Mouse (Mus musculus): ENCODE measurements around the gene Tmem132a. TPM values are rescaled to one million over a fixed set of nuclear protein-coding genes. Genes with fewer than 3 reads are reported as not detected.

Gene Tmem132a
- 100 to 1,000 TPM; 272 to 282 TPM for total RNA-seq (2021)

DNA sequence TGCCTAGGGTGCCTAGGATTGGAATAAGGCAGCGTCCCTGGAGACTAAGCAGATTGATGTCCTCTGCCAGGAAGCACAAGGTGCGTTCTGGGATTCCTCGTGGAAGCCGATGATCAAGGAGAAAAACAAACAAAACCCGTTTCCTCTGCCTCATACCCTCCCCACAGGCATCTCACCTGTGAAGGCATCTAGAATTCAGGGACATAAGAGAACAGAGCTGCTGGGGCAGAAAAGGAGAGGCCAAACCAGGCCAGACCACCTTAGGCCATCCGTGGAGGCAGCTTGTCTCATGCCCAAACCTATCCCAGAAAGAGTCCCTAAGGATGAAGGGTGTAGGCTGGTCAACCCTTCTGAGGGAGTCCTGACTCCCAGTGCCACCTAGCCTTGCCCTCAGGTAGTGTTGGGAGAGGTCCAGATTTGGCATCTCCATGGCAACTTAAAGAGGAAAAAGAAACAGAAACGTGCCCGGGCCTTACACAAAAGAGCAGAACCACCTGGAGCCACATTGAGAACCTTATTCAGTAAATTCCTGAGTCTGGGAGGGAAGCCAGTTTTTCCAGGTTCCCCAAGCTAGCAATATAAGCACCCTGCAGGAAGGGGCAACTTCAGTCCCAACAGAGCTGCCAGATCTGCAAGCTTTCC, at the start of gene Tmem132a:
Gene Tmem132a, minus strand, starts transcription at position 55 of the 642 bp plus-strand sequence.
- intact Hi-C loops (cut with DNase I): loop anchor here (5.0 kb wide), 1 partner anchor 158 kb away; no protein-coding TSS in a partner anchor
- DNase-seq (ENCODE audit: extremely low spot score in 1 of 2, low spot score in 2 of 2): no peak

DNA sequence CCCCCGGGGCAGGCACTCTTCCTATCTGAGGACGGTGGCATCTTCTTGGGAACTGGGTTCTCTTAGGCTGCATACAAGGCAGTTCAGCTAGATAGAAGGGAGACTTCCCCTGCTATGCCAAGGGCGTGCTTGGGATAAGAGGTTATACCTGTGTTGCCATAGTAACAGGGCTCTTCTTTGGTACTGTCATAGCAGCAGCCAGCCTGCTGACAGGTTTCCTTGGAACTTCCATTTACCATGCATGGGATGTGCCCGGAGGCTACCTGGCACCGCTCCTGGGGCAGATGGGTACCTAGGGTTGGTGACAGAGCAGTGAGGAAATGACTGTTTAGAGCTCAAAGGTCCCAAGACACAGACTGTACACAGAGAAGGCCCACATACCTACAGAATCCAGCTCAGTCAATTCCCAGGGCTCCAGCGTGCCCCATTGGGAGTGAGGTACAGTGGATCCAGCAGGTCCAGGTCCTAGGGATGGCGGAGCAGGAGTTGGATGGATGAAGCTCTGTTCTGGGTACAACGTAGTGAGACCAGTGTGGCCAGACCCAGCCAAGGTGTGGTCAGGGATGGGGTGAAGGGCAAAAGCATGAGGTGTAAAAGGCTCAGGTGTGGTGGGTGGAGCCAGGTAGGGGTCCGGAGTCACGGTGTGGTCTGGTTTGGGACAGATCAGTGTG, 48.7 kb upstream of the Tmem132a start:
- intact Hi-C loops (cut with DNase I): no loop called here
- no peak for DNase-seq (ENCODE audit: extremely low spot score in 1 of 2, low spot score in 2 of 2)

DNA sequence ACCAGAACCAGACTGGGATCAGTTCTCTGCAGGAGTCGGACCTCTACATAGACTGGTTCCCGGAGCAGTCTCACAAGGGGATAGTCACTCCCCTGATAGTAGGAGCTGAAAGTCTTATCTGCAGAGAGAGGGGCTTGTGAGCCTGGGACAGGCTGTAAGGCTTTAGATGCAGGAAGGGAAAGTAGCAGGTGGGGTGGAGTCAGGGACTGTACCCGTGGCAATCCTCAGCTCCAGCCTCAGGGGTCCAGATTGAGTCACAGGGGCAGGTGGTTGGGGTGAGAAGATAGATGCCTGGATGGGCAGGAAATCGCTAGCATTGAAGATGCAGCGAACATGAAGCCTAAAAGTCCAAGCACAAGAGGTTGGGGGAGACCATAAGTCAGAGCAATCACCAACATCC, 46.8 kb upstream of the Tmem132a start:
- no peak for DNase-seq (ENCODE audit: extremely low spot score in 1 of 2, low spot score in 2 of 2)
- intact Hi-C loops (cut with DNase I): no loop called here

DNA sequence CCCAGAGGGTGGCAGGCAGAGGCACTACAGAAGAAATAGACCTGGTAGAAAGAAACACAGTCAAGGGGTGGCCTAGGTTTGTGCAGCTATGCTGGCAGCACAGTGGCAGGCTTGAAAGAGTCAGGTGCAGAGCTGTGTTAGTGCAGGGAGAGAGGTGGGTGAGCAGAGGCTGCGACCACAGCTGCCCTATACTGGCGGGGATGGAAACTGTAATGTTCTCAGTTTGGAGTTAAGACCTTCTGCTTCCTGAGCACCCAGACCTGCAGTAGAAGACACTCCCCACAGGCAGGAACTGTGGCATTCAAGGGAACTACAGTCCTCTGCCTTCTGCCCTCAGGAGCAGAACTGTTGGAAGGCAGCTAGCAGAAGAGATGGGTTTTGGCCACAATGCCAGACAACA, 45.1 kb upstream of the Tmem132a start:
- intact Hi-C loops (cut with DNase I): no loop called here
- DNase-seq (ENCODE audit: extremely low spot score in 1 of 2, low spot score in 2 of 2): no peak

DNA sequence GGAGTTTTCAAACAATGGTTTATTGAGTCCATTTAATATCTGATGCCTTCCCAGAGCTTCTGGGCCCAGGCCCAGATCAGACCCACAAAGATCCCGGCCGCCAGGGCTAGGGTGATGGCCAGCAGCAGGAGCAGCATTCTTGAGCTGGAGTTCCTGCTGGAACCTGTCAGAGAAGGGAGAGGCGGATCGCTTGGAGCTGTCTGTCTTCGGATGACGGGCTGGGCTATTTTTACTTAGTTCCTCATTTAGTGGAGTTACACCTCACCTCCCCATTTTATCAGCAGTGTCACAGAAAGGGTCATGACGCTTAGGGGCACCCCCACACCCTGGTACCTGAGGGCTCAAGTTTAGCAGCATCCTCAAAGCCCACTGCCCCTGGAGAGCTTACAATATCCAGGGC, 44.6 kb upstream of the Tmem132a start:
- intact Hi-C loops (cut with DNase I): no loop called here
- no peak for DNase-seq (ENCODE audit: extremely low spot score in 1 of 2, low spot score in 2 of 2)

DNA sequence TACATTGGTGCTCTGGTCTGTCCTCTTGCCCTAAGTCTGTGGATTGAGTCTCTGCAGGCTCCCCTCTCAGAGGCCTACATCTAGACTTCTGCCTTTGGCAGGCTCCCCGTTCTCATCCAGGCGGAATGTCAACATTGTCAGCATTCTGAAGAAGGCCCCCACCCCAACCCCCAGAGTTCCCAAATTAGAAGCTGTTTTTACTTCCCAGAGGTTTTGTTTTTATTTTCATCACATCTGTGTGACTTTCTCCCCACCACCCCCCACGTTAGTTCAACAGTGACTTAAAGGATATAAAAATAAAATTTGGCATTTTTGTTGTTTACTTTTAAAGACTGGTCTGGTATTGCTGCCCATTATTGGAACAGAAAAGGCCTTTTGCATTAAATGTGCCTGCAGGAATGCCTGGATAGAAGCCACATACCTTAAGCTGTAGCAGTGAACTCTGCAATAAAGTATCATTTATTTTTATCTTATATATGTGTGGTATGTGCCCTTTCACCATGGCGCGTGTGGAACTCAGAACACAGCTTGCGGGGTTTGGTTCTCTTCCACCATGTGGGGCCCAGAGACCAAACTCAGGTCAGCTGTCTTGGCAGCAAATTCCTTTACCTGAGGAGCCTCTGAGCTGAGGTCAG, 39.5 kb upstream of the Tmem132a start:
- intact Hi-C loops (cut with DNase I): no loop called here
- peak in 1 of 2 experiments; percentile 41 for DNase-seq (ENCODE audit: extremely low spot score in 1 of 2, low spot score in 2 of 2)

DNA sequence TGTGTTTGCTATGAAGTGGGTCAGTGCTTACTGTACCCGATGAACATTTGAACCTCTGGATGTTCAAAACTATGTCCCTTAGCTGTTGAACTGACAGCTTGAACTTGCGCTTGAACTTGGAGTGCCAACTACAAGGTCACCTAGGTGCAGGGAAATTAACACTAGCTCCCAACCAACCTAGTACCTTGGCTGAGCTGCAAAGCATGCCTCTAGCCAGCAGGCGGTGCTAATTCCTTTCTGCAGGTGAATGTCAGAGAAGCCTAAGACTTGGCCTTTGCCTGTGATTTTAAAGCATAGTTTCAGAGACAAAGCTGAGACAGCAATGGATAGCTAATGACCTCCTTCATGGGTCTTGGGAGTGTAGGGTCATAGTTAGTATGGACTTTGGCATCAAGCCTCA, 38.2 kb upstream of the Tmem132a start:
- intact Hi-C loops (cut with DNase I): no loop called here
- DNase-seq (ENCODE audit: extremely low spot score in 1 of 2, low spot score in 2 of 2): peak; percentile 46 to 57

DNA sequence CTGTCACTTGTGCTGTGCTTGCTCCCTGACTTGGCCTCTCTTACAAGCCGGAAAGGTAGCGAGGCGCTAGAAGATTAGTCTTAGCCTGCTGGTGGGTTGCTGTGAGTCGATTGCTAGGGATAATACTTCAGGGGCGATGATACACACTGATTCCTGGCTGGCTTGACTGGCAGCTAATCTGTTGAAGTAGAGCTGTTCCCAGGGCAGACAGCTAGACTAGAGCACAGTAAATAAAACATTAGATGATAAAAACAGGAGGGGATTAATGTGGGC, 35.9 kb upstream of the Tmem132a start:
- DNase-seq (ENCODE audit: extremely low spot score in 1 of 2, low spot score in 2 of 2): no peak

DNA sequence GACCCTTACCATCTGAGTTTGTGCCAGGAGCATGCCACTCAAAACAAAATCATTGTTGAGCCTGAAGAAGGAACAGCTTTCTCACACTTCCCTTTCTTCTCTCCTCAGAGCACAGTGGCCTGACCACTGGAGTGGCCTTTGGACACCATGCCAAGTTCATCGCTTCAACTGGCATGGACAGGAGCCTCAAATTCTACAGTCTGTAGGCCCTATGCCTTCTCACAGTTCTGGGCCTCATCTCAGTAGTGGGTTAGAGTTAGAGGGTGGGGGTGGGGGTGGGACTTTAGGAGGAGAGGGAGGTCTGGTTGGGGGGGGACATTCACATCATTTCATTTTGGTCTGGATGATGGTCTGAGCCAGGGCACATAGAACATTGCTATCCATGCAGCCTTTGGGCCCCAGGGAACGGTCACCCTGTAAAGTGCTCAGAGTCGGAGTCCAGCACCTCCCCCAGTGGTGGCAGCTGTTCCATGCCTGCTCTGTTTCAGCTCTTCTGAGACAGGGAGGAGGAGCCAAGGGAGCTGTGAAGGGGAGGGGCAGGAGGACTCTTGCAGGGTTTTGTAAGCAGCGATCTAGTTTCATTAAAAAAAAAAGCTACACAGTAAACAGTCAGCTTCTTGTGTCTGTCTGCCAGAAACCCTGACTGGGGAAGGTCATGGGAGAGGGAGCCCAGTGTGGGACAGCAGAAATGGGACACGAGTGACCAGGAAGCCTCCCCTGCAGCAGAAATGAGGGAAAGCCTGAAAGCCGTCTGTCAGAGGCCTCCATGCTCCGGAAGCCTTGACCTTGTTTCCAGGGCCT, 35.4 kb upstream of the Tmem132a start:
- intact Hi-C loops (cut with DNase I): no loop called here
- DNase-seq (ENCODE audit: extremely low spot score in 1 of 2, low spot score in 2 of 2): peak in 1 of 2 experiments; percentile 82

More for the DNA sequence above, 35.9 kb upstream of the Tmem132a start:
- intact Hi-C loops (cut with DNase I): no loop called here

DNA sequence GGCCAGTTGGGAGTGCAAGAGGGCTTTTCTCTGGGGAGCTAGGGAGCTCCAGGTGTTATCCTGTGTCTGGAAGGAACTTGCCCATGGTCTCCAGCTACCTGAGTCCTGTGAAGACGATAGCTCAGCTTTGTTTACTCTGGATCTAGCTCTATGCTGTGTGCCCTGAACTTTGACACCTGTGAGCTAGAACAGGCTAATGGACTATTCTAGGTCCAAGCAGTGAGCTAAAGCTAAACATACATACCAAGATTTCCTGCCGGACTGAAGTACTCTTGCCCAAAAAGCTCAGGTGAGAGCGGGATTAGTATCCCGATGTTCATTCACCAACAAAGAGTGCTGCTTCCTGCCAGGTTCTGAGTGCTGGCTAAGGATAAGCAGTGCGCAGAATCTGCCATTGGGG, 34.8 kb upstream of the Tmem132a start:
- intact Hi-C loops (cut with DNase I): no loop called here
- no peak for DNase-seq (ENCODE audit: extremely low spot score in 1 of 2, low spot score in 2 of 2)

DNA sequence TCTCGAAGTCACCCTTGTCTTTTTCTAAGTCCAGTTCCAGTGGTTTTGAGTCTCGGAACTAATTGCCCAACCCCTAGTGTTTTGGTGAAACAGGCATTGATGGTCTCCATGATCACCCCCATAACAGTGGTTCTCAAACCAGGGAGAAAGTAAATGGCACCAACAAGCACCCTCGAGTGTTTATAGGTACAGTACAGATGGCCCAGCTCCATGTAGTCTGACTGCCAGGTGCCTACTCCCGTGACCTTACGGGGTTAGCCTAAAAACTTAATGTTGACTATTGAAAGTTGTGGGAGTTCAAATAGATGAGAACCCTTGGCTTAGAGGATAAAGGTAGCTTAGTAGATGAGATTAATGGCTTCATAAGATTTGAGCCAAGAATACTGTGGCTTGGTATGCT, 31.3 kb upstream of the Tmem132a start:
- no peak for DNase-seq (ENCODE audit: extremely low spot score in 1 of 2, low spot score in 2 of 2)
- intact Hi-C loops (cut with DNase I): no loop called here

DNA sequence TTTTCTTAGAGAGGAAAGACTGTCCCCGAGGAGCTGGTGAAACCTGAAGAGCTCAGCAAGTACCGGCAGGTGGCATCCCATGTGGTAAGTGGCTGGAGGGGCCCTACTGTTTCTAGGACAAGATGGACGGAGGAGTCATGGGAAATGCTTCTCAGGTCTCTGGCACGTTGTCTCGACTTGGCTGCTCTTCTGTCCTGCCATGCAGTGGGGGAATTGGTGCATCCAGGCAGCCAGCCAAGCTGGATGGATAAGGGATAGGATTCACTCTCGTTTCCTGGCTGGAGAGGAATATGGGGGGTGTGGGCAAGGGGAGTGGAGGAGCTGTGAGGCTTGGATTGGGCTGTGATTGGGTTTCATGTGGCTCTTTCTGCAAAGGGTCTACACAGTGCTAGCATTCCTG, 30.6 kb upstream of the Tmem132a start:
- intact Hi-C loops (cut with DNase I): no loop called here
- DNase-seq (ENCODE audit: extremely low spot score in 1 of 2, low spot score in 2 of 2): peak in 1 of 2 experiments; percentile 56

DNA sequence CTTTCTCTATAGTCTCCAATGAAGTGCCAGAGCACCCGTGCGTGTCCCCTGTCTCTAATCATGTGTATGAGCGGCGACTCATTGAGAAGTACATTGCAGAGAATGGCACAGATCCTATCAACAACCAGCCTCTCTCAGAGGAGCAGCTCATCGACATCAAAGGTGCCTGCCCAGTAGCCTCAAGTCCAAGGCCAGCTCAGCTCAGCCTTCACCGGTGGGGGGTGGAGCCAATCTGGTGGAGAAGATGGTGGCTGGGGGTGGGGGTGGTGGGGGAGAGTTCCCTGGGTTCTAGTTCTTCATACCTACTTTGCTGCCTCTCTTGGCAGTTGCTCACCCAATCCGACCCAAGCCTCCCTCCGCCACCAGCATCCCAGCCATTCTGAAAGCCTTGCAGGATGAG, 27.8 kb upstream of the Tmem132a start:
- DNase-seq (ENCODE audit: extremely low spot score in 1 of 2, low spot score in 2 of 2): no peak
- intact Hi-C loops (cut with DNase I): loop anchor here (5.0 kb wide), 1 partner anchor 50 kb away; the partner anchor contains the start of gene Ccdc86

DNA sequence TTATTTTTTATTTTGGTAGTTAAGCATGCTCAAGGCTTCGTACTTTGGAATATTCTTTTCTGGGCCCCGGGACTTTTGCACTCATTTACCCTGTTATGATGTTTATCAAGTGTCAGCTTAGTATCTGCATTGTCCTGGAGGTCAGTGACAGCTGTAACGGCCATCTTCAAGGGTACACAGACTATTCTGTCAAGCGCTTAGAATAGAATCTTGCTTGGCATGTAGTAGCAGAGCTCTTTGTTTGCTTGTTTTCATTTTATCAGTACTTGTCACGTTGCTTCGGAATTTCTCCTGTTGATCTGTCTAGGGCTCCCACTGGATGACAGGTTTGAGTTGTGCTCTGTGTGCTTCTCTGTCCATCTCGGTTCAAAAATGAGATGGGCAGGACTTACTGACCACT, 27.1 kb upstream of the Tmem132a start:
- intact Hi-C loops (cut with DNase I): loop anchor here (5.0 kb wide), 1 partner anchor 50 kb away; the partner anchor contains the start of gene Ccdc86

DNA sequence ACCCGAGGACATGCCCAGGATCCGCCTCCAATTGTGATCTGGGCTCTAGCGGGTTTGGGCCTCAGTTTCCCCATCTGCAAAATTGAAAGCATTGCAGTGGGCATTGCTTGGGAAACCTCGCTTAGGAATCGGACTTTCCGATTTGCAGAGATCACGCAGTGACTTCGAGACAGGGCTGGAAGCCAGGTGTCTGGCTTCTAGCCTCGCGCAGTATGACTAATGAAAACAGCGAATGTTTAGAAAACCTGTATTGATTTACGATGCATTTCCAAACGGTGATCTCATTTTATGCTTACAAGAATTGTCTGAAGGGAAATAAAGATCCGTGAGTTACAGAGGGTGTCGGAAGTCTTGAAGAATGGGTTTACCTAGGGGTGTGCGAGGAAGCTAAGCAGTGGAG, 26.0 kb upstream of the Tmem132a start:
- intact Hi-C loops (cut with DNase I): loop anchor here (5.0 kb wide), 1 partner anchor 52 kb away; the partner anchor contains the start of gene Ccdc86
- DNase-seq (ENCODE audit: extremely low spot score in 1 of 2, low spot score in 2 of 2): no peak

More for the DNA sequence above, 27.1 kb upstream of the Tmem132a start:
- DNase-seq (ENCODE audit: extremely low spot score in 1 of 2, low spot score in 2 of 2): no peak

DNA sequence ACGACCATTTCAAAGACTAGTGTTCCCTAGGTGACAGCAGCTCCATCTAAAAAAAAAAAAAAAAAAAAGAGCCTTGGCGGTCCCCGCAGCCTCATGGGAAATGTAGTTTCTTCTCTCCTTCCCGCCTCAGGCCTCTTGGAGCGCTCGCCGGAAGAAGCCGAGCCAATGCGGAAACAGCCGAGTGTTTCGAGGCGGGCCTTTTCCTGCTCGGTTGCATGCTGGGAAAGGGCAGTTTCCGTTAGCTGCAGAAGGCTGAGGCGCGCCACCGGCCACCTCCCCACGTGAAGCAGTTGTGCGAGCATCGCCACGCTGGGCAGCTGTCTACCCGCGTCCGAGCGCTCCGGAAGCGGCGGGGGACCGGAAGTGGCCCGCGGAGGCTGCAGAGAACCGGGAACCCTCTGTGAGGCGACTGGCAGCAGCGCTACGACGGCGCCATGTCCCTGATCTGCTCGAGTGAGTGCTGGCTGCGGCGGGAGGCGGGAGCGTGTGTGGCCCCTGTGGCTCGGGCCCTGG, 25.3 kb upstream of the Tmem132a start, which contains the start of gene Prpf19:
Gene Prpf19, plus strand, starts transcription at position 216 of the 513 bp plus-strand sequence.
- intact Hi-C loops (cut with DNase I): loop anchor here (5.0 kb wide), 1 partner anchor 52 kb away; the partner anchor contains the start of gene Ccdc86
- DNase-seq (ENCODE audit: extremely low spot score in 1 of 2, low spot score in 2 of 2): peak; percentile 97 to 98

DNA sequence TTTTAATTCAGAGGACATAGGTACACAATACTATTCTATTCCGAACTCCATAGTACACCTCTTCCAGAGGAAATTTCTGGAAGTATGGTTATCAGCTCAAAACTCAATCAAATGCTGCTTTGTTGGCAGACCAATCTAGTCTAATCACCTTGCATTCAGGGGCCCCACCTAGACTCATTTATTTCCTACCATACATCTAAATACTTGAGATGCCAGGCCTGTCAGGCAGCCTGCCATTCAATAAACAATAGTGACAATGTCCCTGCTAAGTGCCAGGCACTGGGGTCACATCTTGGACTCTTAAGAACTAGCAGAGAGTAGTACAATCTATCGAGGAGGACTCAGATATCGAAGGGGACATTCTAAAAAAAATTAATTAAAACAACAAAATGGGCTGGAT, 22.5 kb upstream of the Tmem132a start:
- no peak for DNase-seq (ENCODE audit: extremely low spot score in 1 of 2, low spot score in 2 of 2)
- intact Hi-C loops (cut with DNase I): no loop called here

DNA sequence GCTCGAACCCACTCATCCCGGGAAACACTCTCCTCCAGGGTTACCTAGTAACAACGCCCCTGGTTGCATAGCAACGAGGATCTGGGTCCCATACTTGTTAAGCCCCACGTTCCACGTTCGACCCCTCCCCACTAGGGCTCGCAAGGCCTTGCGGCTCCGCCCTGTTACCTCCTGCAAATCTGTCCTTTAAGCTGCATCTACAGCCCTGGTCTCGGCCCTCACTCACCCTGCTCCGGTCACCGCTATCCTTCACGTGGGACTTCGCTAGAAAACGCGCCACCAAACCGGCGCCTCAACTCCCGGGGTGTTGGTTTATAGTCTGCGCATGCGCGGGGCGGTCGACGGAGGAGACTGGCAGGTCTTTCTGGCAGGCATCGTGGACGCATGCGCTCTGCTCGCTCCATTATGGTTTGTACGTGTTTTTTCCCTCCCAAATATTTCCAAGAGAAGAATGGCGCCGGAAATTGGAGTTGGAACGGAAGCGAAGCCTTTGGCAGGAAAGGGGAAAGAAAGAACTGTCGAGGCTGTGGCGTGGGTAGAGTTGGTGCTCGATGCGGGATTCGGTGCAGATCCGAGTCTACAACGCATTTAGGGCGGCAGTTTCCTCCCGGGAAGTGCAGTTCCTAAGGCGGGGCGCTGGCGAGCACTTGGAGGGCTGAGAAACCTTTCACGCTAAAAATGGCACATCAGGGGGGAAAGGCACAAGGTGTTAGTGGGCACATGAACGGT, 11.8 kb upstream of the Tmem132a start, which contains the start of gene Tmem109:
Gene Tmem109, minus strand, starts transcription at position 576 of the 729 bp plus-strand sequence.
- intact Hi-C loops (cut with DNase I): loop anchor here (5.0 kb wide), 1 partner anchor 169 kb away; no protein-coding TSS in a partner anchor
- peak; percentile 91 to 96 for DNase-seq (ENCODE audit: extremely low spot score in 1 of 2, low spot score in 2 of 2)
